Comparison of ENCODE assay signal across 19 mouse cellular contexts in the genomic region with DNA sequence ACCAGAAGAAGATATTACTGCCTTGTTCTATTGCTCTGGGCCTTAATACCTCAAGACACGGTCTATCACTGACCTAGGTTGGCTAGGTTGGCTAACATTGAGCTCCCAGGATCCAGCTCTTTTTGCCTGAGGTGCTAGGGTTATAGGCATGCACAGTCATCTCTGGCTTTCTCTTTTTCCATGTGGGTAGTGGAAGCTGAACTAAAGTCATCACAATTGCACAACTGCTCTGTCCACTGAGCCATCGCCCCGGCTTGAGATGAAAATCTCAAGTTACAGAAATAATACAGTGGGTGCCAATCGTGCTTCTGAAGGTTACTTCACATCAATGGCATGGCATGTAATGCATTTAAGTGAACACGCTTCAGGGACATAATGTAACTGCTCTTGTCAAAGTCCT.
"Had no signal": no experiment of that assay in that cellular context is flagged by ENCODE, and none has a peak within 500 bp of the region (broad histone marks: within the 10 kb centered on the region; RNA-seq: fewer than 3 reads in every experiment).

No protein-coding gene starts in this region.

- H3K27ac ChIP-seq: limb, embryonic 12.5 days; limb, embryonic 15.5 days; liver, embryonic 14.5 days; macrophage; neural tube, embryonic 12.5 days; neural tube, embryonic 15.5 days had no signal

- H3K27me3 ChIP-seq: limb, embryonic 12.5 days; limb, embryonic 15.5 days; neural tube, embryonic 12.5 days; neural tube, embryonic 15.5 days had no signal

- H3K4me2 ChIP-seq: limb, embryonic 12.5 days; limb, embryonic 15.5 days; liver, embryonic 11.5 days; lung, embryonic 14.5 days; neural tube, embryonic 12.5 days; neural tube, embryonic 15.5 days had no signal

- DNase-seq: kidney, adult 9 months; kidney, postnatal 14 days; kidney, postnatal 4 days; left cerebral cortex, postnatal 4 days; liver, postnatal 0 days; lung, embryonic 14.5 days; midbrain, embryonic 14.5 days; right cerebral cortex, adult 18-20 months; right cerebral cortex, postnatal 14 days; right cerebral cortex, postnatal 4 days; thymus, postnatal 25 days had no signal

- H3K9ac ChIP-seq: limb, embryonic 12.5 days; limb, embryonic 15.5 days; liver, embryonic 14.5 days; liver, postnatal 0 days; lung, embryonic 14.5 days; neural tube, embryonic 12.5 days; neural tube, embryonic 15.5 days had no signal

- H3K9me3 ChIP-seq: limb, embryonic 12.5 days; limb, embryonic 15.5 days; neural tube, embryonic 12.5 days; neural tube, embryonic 15.5 days had no signal

- H3K4me1 ChIP-seq: neural tube, embryonic 12.5 days had no signal

- ATAC-seq: liver, postnatal 0 days; lung, postnatal 0 days had no signal

- H3K4me3 ChIP-seq: limb, embryonic 12.5 days; limb, embryonic 15.5 days; neural tube, embryonic 12.5 days; neural tube, embryonic 15.5 days had no signal

- H3K36me3 ChIP-seq: limb, embryonic 12.5 days; limb, embryonic 15.5 days; neural tube, embryonic 12.5 days; neural tube, embryonic 15.5 days had no signal
